Mouse (Mus musculus) ovary, adult 18-20 months (tissue): ENCODE measurements at regions not wholly inside any gene's neighbourhood (a gene's known extent, or its start where the extent isn't known, plus 50 kb on each side); places are given as distances from the start of the nearest gene placed in this dataset.

Source experiments
- DNase-seq: peaks from one replicate; pipeline ENCODE4 v3.0.0; 2022; ENCODE audit warnings: low spot score, mixed read lengths

- DNase-seq: peak; percentile 5
Observed at GRCm38 (mm10) chr12:97921349-97922264, 337.7 kb downstream of the Galc start.

DNA sequence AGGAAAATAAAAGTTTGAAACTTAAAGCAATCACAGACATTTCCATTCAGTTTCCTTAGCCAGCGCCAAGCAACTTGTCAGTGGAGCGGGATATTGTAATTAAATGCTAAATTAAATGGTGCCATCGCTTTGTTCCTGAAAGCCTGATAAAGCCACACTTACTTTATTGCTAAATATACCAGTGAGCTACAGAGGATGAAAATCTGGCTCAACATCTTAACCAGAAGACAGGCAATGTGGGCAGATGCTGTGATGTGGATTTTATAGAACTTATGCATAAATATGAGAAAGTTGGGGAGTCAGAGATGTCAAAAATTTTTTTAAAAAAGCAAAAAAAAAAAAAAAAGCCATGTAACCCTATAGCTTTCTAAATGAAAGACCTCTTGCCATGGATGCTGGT, 340.8 kb downstream of the Galc start:
- DNase-seq: no peak

DNA sequence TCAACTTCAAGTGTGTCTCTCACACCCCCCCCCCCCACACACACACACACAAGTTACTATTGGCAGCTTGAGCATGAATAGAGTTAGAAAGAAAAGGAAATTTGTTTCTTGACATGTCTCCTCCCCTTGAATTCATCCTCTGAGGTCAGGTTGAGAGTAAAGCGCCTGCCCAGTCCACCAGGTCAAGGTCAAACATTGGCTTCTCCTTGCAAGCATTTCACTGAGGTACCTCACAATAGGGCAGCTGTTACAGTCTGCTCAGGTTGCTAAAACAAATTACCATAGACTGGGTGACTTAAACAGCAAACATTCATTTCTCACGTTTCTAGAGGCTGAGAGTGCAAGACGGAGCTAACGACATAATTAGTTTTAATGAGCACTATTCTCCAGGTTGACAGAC, 344.2 kb downstream of the Galc start:
- DNase-seq: no peak

DNA sequence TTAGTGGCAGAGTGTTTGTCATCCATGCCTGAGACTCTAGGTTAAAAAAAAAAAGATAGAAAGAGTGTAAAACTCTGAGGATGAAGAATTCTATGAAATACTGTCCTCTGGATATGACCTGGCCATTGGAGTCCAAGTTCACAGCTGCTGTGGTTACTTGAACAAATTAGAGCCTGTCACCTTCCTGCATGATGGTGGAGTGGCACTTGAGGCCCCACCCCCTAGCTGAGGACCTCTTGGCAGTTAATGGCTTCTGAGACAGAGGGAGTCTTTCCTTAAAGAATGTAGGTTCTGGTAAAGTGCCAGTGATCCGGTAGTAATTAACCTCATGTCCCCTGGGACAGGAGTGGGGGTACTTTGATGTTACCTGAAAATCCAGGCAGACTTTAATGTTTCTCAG, 346.5 kb downstream of the Galc start:
- no peak for DNase-seq

DNA sequence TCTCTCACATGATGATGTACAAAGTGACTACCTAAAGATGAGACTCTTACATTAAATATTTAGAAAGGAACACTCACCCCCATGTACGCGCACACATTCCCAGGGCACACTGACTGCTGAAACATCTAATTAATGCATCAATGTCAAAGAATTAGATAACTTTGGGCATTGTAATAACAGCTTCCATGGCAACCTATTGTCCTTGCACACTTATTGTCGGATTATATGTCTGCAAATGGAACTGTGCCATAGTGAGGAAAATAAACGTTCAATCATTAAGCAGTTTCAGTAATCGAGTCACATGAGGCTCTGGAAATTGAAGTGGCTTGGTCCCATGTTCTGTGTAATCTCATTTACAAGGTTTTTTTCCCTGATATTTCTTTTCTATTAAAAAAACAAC, 360.0 kb downstream of the Galc start:
- DNase-seq: no peak

GRCm38 (mm10) chr12:97898178-97898577, 361.1 kb downstream of the Galc start:
- no peak for DNase-seq

DNA sequence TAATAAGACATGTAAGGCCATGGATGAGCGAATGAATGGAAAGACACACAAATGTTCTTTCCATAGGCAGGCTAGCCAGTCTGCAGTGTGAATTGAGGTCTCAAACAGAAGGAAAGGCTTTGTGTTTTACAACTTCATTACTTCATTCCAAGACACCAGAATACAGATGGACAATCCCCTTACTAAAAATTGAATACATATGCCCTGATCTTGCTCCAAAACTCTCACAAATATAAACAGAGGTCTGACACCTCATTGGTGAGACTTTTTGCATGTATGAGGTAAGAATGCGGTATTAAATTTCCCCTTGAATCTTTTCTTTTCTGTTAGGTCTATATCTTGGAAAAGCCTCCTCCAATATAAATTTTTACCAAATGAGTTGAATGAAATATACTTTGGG, 363.3 kb downstream of the Galc start:
- no peak for DNase-seq

DNA sequence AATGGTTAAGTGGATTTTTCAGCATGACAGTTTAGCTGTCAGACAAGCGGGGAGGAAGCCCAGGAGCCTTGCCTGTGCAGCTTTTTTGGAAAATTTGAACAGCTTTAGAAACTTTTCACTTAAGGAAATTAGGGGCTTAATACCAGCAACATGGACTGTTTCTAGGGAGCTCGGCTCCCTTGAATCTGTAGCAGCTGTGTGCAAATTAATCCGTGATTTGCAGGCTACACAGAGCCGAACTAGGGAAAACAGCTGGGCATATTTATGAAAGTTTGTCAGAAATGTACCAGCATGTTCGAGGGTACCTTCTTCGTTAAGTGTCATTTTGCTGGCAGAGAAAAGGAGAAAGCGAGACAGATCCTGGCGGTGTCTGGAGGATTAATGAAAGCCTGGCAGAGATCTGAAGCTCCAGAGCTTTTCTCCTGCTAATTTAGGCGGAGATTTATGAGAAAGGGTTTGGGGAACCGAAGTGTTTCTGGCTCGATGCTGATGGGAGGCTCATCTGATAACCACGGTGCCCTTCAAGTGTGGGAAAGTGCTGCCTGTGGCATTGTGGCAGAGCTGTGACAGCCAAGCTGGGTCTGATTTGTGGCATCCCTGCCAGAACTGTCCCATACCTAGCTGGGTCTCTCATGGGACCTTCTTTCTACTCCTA, 370.3 kb downstream of the Galc start:
- DNase-seq: no peak

DNA sequence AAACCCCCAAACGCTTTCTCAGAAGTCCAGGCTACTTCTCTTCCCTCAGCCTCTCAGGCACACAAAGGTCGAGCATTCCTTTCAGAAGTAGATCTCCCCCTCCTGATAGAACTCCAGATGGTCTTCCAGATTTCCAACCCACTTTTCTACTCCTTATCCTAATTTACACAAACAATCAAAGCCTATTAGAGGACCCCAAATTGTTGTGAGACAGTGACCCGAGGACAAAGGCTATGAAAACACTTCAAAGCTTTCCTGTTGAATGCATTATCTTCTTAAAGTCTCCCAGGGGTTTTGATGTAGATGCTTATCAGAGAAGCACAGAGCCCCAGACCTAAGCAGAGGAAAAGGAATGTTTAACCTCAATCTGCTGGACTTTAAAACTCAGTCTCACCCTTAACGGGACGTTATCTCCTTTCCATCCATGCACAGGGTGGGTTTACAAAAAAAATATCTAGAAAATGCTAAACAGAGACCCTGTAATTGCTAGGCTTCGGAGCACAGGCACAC, 370.9 kb downstream of the Galc start:
- no peak for DNase-seq

DNA sequence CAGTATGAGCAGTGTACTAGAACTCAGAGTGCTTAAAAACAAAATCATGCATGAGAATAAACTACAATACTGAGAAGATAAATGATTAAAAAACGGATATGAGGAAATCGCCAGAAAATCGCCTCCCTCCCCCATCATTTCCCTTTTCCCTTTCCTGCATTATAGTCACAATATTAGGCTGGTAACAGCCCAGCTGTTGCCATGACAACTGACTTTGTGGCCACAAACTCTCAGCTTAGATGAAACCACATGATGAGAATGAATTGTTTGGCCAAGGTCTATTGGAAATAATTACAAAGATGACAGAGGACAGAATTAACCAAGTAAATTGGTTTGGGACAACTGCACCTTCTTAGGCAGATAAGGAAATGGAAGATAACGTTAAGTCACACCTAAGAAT, 376.8 kb downstream of the Galc start:
- DNase-seq: no peak

DNA sequence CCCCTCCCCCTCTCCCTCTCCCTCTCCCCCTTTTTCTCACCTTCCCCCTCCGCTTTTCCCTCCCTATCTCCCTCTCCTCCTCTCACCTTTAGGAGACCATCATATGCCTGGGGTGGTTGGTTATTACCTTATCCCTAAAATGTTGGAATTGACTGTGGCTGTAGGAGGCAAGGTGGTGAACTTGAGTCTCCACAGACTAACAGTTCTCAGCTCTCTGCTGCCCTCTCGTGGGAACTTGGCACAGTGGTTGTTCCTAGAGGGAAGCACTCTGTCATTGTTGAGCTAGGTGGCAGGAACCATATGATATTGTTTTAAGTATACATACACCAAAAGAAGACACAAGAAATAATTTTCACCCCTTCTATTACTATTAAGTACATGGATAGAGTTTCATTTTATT, 386.9 kb downstream of the Galc start:
- DNase-seq: peak; percentile 3

DNA sequence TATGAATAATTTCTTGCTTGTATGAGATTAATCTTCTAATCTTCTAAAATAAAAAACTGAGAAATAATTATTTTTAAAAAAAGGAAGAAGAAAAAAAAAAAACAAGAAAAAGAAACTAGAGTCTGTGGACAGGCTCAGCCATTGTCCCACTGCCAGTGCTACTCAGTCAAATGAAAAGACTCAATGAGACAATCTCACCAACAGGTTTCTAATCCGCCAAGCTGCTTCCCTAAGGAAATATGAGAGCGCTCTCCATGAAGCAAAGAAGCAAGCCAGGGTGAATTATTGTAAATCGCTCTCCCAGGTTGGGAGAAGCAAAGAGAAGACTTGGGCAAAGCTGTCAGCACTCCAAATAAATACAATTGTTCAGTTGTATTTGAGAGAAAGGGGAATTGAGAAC, 396.3 kb downstream of the Galc start:
- no peak for DNase-seq

GRCm38 (mm10) chr12:97836202-97836908, 422.9 kb downstream of the Galc start:
- no peak for DNase-seq

- DNase-seq: no peak
Observed at GRCm38 (mm10) chr12:97793364-97794120, 465.7 kb downstream of the Galc start.

- no peak for DNase-seq
Observed at GRCm38 (mm10) chr12:97783476-97783875, 475.8 kb downstream of the Galc start.

DNA sequence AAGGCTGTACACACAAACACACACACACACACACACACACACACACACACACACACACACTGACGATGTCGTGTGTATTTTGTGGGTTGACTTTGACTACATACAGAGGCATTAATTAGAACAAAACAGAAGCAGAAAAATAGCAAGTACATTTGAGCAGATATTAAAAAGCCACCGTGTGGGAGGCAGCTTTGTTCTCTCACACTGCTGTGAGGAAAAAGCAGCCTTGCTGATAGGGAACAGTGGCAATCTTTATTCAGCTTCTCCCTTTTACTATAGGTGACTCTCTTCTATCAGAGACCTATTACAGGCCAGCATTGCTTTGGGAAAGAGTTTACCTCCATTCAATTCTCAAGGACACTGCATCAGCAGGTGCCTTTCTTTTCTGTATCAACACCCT, 500.1 kb downstream of the Galc start:
- DNase-seq: no peak

GRCm38 (mm10) chr12:97758624-97759023, 500.6 kb downstream of the Galc start:
- no peak for DNase-seq

DNA sequence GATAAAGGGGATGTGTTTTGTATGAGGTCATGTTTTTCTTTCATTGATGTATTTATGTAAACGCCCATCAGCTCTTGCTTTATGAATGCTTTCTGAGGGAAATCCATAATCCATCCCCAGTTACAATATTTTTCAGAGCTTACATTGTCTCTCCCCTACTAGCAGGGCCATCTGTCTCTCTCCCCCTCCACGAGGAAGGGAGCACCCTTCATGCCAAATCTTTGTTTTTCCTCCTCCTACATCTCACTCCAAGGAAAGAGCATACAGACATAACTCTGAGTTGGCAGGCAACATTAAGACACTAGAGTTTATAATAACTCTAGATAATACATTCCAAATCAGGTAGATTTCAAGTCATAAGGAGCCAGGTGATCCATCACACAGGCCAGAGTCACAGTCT, 509.1 kb downstream of the Galc start:
- DNase-seq: no peak

DNA sequence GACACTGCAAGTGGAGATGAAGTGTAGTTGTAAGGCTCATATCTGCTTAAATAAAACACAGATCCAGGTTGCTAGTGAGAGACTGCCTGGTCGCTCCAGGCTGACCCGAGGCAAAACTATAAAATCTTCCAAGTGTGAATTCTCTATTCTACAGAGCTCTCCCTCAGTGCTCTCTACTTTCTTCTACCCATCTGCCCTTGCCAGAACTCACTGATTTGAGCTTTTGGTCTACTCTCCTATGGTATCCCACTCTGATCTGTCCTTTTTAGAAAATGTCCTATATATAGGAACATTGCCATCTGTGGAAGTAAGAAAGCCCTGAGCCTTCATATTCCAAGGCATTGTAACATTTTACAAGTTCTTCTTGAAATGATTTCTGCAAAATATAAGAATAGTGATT, 518.3 kb downstream of the Galc start:
- DNase-seq: no peak

- no peak for DNase-seq
Observed at GRCm38 (mm10) chr12:97732078-97732580, 527.1 kb downstream of the Galc start.

DNA sequence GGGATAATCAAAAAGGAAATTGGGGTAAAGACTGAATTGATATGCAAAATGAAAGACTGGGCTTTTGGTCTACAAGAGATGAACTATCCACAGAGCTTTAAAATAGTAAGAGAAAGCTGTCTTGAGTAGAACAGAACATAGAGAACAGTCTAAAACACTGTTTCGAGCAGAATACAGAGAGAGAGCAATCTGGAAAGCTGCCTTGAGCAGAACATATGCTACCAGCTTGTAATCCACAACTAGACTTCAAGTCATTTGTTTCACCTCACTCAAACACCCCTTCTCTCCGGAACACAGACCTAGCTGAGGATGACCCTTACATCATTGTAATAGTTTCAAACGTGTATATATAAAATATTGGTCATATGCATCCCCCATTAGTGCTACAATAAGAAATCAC, 538.7 kb downstream of the Galc start:
- no peak for DNase-seq

- no peak for DNase-seq
Observed at GRCm38 (mm10) chr12:97717812-97718211, 541.4 kb downstream of the Galc start.
